In the genomic region with DNA sequence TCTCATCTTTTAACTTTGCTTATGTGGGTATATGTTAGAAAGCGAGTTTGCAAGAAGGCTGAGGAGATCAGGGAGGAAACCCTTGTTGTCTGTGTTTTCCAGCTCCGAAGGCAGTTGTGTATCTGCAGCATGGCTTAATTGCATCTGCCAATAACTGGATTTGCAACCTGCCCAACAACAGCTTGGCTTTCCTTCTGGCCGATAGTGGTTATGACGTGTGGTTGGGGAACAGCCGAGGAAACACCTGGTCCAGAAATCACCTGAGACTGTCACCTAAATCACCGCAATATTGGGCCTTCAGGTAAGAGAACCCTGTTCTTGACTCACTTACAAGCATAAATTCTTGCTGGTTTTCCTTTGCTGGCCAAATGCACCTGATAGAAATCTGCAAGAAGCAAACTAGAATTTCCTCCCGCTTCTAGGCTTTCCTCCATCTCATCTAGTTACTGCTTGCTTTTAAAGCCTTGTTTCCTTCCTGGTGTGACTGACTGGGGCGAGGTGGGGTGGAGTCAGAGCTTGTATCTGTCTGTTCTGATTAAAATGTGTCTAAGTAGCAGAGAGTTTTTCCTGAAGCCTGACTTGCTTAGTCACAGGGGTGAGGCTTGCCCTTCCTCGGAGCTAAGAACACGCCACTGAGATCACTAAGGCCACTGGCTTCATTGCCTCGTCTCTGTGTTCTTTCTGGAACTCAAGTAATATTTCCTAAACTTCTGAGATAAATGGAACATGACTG, we compare ENCODE assay signal across 42 mouse cellular contexts. TPM values are rescaled to one million over a fixed set of nuclear protein-coding genes. Genes with fewer than 3 reads are reported as not detected.
DNase-seq lines count a peak whose midpoint lies in the region; ATAC-seq and TF ChIP-seq lines count a peak whose summit lies in the region.
"Had no signal": no experiment of that assay in that cellular context is flagged by ENCODE, and none has a peak within 500 bp of the region (broad histone marks: within the 10 kb centered on the region; RNA-seq: fewer than 3 reads in every experiment).

No protein-coding gene starts in this region.

- intact Hi-C loops in gastrocnemius, postnatal 36 days (cut with DNase I), result no loop called here

- no peaks in the 10 kb centered on the region for H3K9me3 ChIP-seq in liver, embryonic 16.5 days (replicated peaks; ENCODE audit: control insufficient read depth, low read length)
- H3K9me3 ChIP-seq in liver, postnatal 0 days (ENCODE audit: low read length), result no peaks in the 10 kb centered on the region
- no peaks in the 10 kb centered on the region for H3K9me3 ChIP-seq in stomach, embryonic 16.5 days (replicated peaks; ENCODE audit: control insufficient read depth, low read length)
- H3K9me3 ChIP-seq: embryonic facial prominence, embryonic 10.5 days; embryonic facial prominence, embryonic 15.5 days; forebrain, embryonic 13.5 days; heart, embryonic 12.5 days; hindbrain, embryonic 13.5 days; kidney, embryonic 15.5 days; limb, embryonic 13.5 days; midbrain, embryonic 13.5 days; neural tube, embryonic 15.5 days had no signal

- no peaks in the 10 kb centered on the region for H3K4me1 ChIP-seq in liver, embryonic 16.5 days (ENCODE audit: control insufficient read depth, low read depth, low read length)
- no peaks in the 10 kb centered on the region for H3K4me1 ChIP-seq in liver, postnatal 0 days (ENCODE audit: insufficient read depth)
- no peaks in the 10 kb centered on the region for H3K4me1 ChIP-seq in stomach, embryonic 16.5 days (ENCODE audit: control insufficient read depth, insufficient read depth, low read length)
- H3K4me1 ChIP-seq: embryonic facial prominence, embryonic 10.5 days; embryonic facial prominence, embryonic 15.5 days; forebrain, embryonic 13.5 days; heart, embryonic 12.5 days; hindbrain, embryonic 13.5 days; kidney, embryonic 15.5 days; limb, embryonic 13.5 days; midbrain, embryonic 13.5 days; neural tube, embryonic 15.5 days had no signal

- 0 out of 2 replicates have a peak, but pooled peaks have one; percentile 19 for ATAC-seq in liver, embryonic 16.5 days (ENCODE audit: low read depth)
- no peak for ATAC-seq in liver, postnatal 0 days
- peak; percentile 73; the same call in 1 of the 2 replicates for ATAC-seq in stomach, embryonic 16.5 days (ENCODE audit: insufficient read depth, low FRiP score)
- no peak for ATAC-seq in CD4-positive, CD25-positive, alpha-beta regulatory T cell, adult 4 months
- ATAC-seq: forebrain, embryonic 13.5 days; lung, postnatal 0 days; midbrain, embryonic 13.5 days had no signal

- no peak overlapping the region for H3K27ac ChIP-seq in liver, embryonic 16.5 days (ENCODE audit: low read length)
- H3K27ac ChIP-seq in liver, postnatal 0 days (ENCODE audit: low read depth), result no peak overlapping the region
- H3K27ac ChIP-seq in stomach, embryonic 16.5 days (ENCODE audit: low read length), result peak overlapping the region; percentile 64; the same call in 1 of the 2 replicates
- H3K27ac ChIP-seq: embryonic facial prominence, embryonic 10.5 days; embryonic facial prominence, embryonic 15.5 days; forebrain, embryonic 13.5 days; gastrocnemius, adult 2 months; heart, adult 2 months; hindbrain, embryonic 13.5 days; kidney, embryonic 15.5 days; layer of hippocampus, adult 2 months; left cerebral cortex, adult 2 months; limb, embryonic 13.5 days; midbrain, embryonic 13.5 days; neural tube, embryonic 15.5 days had no signal

- no peak overlapping the region for H3K4me2 ChIP-seq in liver, embryonic 16.5 days (ENCODE audit: low read depth, low read length)
- no peak overlapping the region for H3K4me2 ChIP-seq in liver, postnatal 0 days (ENCODE audit: low read depth, low read length)
- H3K4me2 ChIP-seq in stomach, embryonic 16.5 days (ENCODE audit: low read depth, low read length), result no peak overlapping the region
- H3K4me2 ChIP-seq: embryonic facial prominence, embryonic 15.5 days; forebrain, embryonic 13.5 days; heart, embryonic 12.5 days; hindbrain, embryonic 13.5 days; kidney, embryonic 15.5 days; limb, embryonic 13.5 days; liver, embryonic 11.5 days; midbrain, embryonic 13.5 days; neural tube, embryonic 15.5 days had no signal

- no peak for TF ChIP-seq CTCF in liver, postnatal 0 days (IDR thresholded peaks at IDR 0.05; ENCODE audit: low read depth)

- no peak for TF ChIP-seq EP300 in liver, postnatal 0 days (IDR thresholded peaks at IDR 0.05; ENCODE audit: low read depth)

- no peak overlapping the region for H3K9ac ChIP-seq in liver, embryonic 16.5 days (ENCODE audit: low read depth, low read length)
- no peak overlapping the region for H3K9ac ChIP-seq in liver, postnatal 0 days (replicated peaks)
- no peak overlapping the region for H3K9ac ChIP-seq in stomach, embryonic 16.5 days (ENCODE audit: low read length)
- H3K9ac ChIP-seq: embryonic facial prominence, embryonic 15.5 days; forebrain, embryonic 13.5 days; heart, embryonic 12.5 days; hindbrain, embryonic 13.5 days; kidney, embryonic 15.5 days; limb, embryonic 13.5 days; midbrain, embryonic 13.5 days; neural tube, embryonic 15.5 days had no signal

- H3K27me3 ChIP-seq in liver, embryonic 16.5 days (ENCODE audit: control insufficient read depth, insufficient read depth, low read depth, low read length), result no peaks in the 10 kb centered on the region
- no peaks in the 10 kb centered on the region for H3K27me3 ChIP-seq in liver, postnatal 0 days (ENCODE audit: insufficient read depth, low read length)
- H3K27me3 ChIP-seq in stomach, embryonic 16.5 days (ENCODE audit: control insufficient read depth, insufficient read depth, low read length), result no peaks in the 10 kb centered on the region
- H3K27me3 ChIP-seq: embryonic facial prominence, embryonic 15.5 days; forebrain, embryonic 13.5 days; heart, embryonic 12.5 days; hindbrain, embryonic 13.5 days; kidney, embryonic 15.5 days; limb, embryonic 13.5 days; midbrain, embryonic 13.5 days; neural tube, embryonic 15.5 days had no signal

- H3K4me3 ChIP-seq in liver, embryonic 16.5 days (ENCODE audit: low read depth, low read length), result no peak overlapping the region
- no peak overlapping the region for H3K4me3 ChIP-seq in liver, postnatal 0 days (ENCODE audit: low read depth, low read length)
- no peak overlapping the region for H3K4me3 ChIP-seq in stomach, embryonic 16.5 days (replicated peaks; ENCODE audit: low read length)
- H3K4me3 ChIP-seq: embryonic facial prominence, embryonic 10.5 days; embryonic facial prominence, embryonic 15.5 days; forebrain, embryonic 13.5 days; gastrocnemius, adult 2 months; heart, adult 2 months; heart, embryonic 12.5 days; hindbrain, embryonic 13.5 days; kidney, embryonic 15.5 days; layer of hippocampus, adult 2 months; left cerebral cortex, adult 2 months; limb, embryonic 13.5 days; midbrain, embryonic 13.5 days; neural tube, embryonic 15.5 days had no signal

- no peak for DNase-seq in liver, postnatal 0 days
- peak; percentile 8 for DNase-seq in ZHBTc4 (ENCODE audit: low read depth, low spot score)
- peak; percentile 57 for DNase-seq in large intestine, adult 2 months (ENCODE audit: low read depth, low spot score)
- DNase-seq in gastrocnemius, postnatal 36 days, result no peak
- DNase-seq in gastrocnemius, adult 18-20 months (ENCODE audit: low spot score), result no peak
- DNase-seq: adrenal gland, postnatal 36 days; cerebellum, adult 18-20 months; cerebellum, postnatal 14 days; gastrocnemius, adult 2 months; heart, adult 2 months; heart, postnatal 4 days; kidney, adult 18-20 months; kidney, postnatal 25 days; lung, adult 18-20 months; lung, postnatal 4 days; right cerebral cortex, adult 18-20 months; thymus, postnatal 25 days had no signal

- 56% methylated on average over 11 of the region's 11 CpGs for WGBS in liver, embryonic 16.5 days (ENCODE audit: insufficient replicate concordance)
- WGBS in liver, postnatal 0 days (ENCODE audit: insufficient replicate concordance), result 71% methylated on average over 11 of the region's 11 CpGs
- 35% methylated on average over 11 of the region's 11 CpGs for WGBS in large intestine, adult 2 months
- 76% methylated on average over 11 of the region's 11 CpGs for WGBS in stomach, embryonic 16.5 days

- H3K36me3 ChIP-seq in liver, embryonic 16.5 days (ENCODE audit: control insufficient read depth, insufficient read depth), result no peaks in the 10 kb centered on the region
- no peaks in the 10 kb centered on the region for H3K36me3 ChIP-seq in liver, postnatal 0 days (replicated peaks; ENCODE audit: insufficient read depth, low read length)
- H3K36me3 ChIP-seq in stomach, embryonic 16.5 days (ENCODE audit: control insufficient read depth, insufficient read depth, low read length), result no peaks in the 10 kb centered on the region
- H3K36me3 ChIP-seq: embryonic facial prominence, embryonic 10.5 days; embryonic facial prominence, embryonic 15.5 days; heart, embryonic 12.5 days; hindbrain, embryonic 13.5 days; kidney, embryonic 15.5 days; limb, embryonic 13.5 days; midbrain, embryonic 13.5 days; neural tube, embryonic 15.5 days had no signal

RNA-seq across cellular contexts. Expression of a gene that starts 13.5 kb away (rescaled TPM):
- not detected in 2 replicates for polyA plus RNA-seq in liver, embryonic 16.5 days (2015; fragmentation: Nextera tagmentation; extraction: Ambion mirVana)
- not detected in 2 replicates for polyA plus RNA-seq in liver, postnatal 0 days (2015; fragmentation: Nextera tagmentation; extraction: Ambion mirVana)
- polyA plus RNA-seq in large intestine, adult 2 months (2012; rRNA removed), result 0.07 and 0.15 TPM in 2 replicates
- 1.7 and 5.2 TPM in 2 replicates for polyA plus RNA-seq in stomach, embryonic 16.5 days (2015; fragmentation: Nextera tagmentation; extraction: Ambion mirVana)
- polyA plus RNA-seq in CD4-positive, CD25-positive, alpha-beta regulatory T cell, adult 4 months (2017; shearing (Covaris generic)), result not detected
- not detected for total RNA-seq in gastrocnemius, postnatal 36 days (2021)
- not detected for total RNA-seq in gastrocnemius, adult 18-20 months (2021)
- total RNA-seq: gastrocnemius, adult 2 months; gastrocnemius, postnatal 4 days; heart, adult 2 months; heart, postnatal 4 days; layer of hippocampus, adult 2 months; layer of hippocampus, postnatal 14 days; left cerebral cortex, adult 2 months; left cerebral cortex, postnatal 25 days; megakaryocyte-erythroid progenitor cell, adult 5-6 weeks; MEL; monocyte, adult 5-6 weeks had no signal
- polyA plus RNA-seq: brain, embryonic 14.5 days; embryonic facial prominence, embryonic 10.5 days; forebrain, embryonic 13.5 days; heart, adult 2 months; heart, embryonic 12.5 days; heart, postnatal 0 days; hindbrain, embryonic 13.5 days; kidney, embryonic 15.5 days; liver, embryonic 11.5 days; lung, postnatal 0 days; midbrain, embryonic 13.5 days; neural tube, embryonic 15.5 days had no signal

RNA-seq across cellular contexts. Expression of a gene that starts 45.6 kb away (rescaled TPM):
- not detected in 2 replicates for polyA plus RNA-seq in liver, embryonic 16.5 days (2015; fragmentation: Nextera tagmentation; extraction: Ambion mirVana)
- polyA plus RNA-seq in liver, postnatal 0 days (2015; fragmentation: Nextera tagmentation; extraction: Ambion mirVana), result not detected in 2 replicates
- polyA plus RNA-seq in large intestine, adult 2 months (2012; rRNA removed), result not detected in 2 replicates
- polyA plus RNA-seq in stomach, embryonic 16.5 days (2015; fragmentation: Nextera tagmentation; extraction: Ambion mirVana), result not detected in 2 replicates
- not detected for polyA plus RNA-seq in CD4-positive, CD25-positive, alpha-beta regulatory T cell, adult 4 months (2017; shearing (Covaris generic))
- not detected for total RNA-seq in gastrocnemius, postnatal 36 days (2021)
- not detected for total RNA-seq in gastrocnemius, adult 18-20 months (2021)
- total RNA-seq: adrenal gland, adult 18-20 months; gastrocnemius, adult 2 months; gastrocnemius, postnatal 4 days; heart, adult 2 months; heart, postnatal 4 days; layer of hippocampus, adult 2 months; layer of hippocampus, postnatal 14 days; left cerebral cortex, adult 2 months; left cerebral cortex, postnatal 25 days; megakaryocyte-erythroid progenitor cell, adult 5-6 weeks; MEL; monocyte, adult 5-6 weeks had no signal
- polyA plus RNA-seq: brain, embryonic 14.5 days; embryonic facial prominence, embryonic 10.5 days; forebrain, embryonic 13.5 days; heart, adult 2 months; heart, embryonic 12.5 days; heart, postnatal 0 days; hindbrain, embryonic 13.5 days; kidney, embryonic 15.5 days; limb, embryonic 13.5 days; liver, embryonic 11.5 days; lung, postnatal 0 days; midbrain, embryonic 13.5 days; neural tube, embryonic 15.5 days had no signal

Comparison
In these comparisons a context has a peak if more than half of its experiments do, and no peak if none do; other contexts are left out.
1. ATAC-seq: peak in liver, embryonic 16.5 days (single experiment) and stomach, embryonic 16.5 days (single experiment); none in liver, postnatal 0 days (single experiment) and CD4-positive, CD25-positive, alpha-beta regulatory T cell, adult 4 months (single experiment).
2. DNase-seq: peak in ZHBTc4 (single experiment) and large intestine, adult 2 months (single experiment); none in liver, postnatal 0 days (single experiment), gastrocnemius, postnatal 36 days (0 of 2) and gastrocnemius, adult 18-20 months (single experiment).